Mouse (Mus musculus) adrenal gland, adult (tissue): ENCODE results near the gene Ostc.

Experiments
- DNase-seq, 2 experiments: peaks; one replicate each; pipeline ENCODE4 v3.0.0; 2022 to 2023; ENCODE audit warnings: low spot score in 1 of 2; ENCODE audit not compliant: inconsistent age in 2 of 2

The Ostc gene

GRCm38 (mm10) chr3:130646110-130646810, 63.0 kb downstream of the Ostc start:
- DNase-seq = no peak
